Mouse (Mus musculus) ES-Bruce4 (cell line): Measurements from ENCODE around the gene March6. TPM values are rescaled to one million over a fixed set of nuclear protein-coding genes. Genes with fewer than 3 reads are reported as not detected.

ENCODE experiments used
- H3K27ac ChIP-seq: 2 replicates; pipeline ENCODE4 v1.5.1; 2012; ENCODE audit warnings: low read length, inconsistent platforms; ENCODE audit not compliant: insufficient read depth
- H3K27me3 ChIP-seq: 2 replicates; pipeline ENCODE4 v1.6.1; 2012; ENCODE audit warnings: mild to moderate bottlenecking, low read length, inconsistent platforms; ENCODE audit not compliant: control insufficient read depth, poor library complexity, insufficient read depth, severe bottlenecking
- H3K36me3 ChIP-seq: 2 replicates; pipeline ENCODE4 v1.6.1; 2012; ENCODE audit warnings: inconsistent platforms, mild to moderate bottlenecking, low read length, moderate library complexity; ENCODE audit not compliant: control insufficient read depth, poor library complexity, insufficient read depth, severe bottlenecking
- H3K4me1 ChIP-seq: one replicate; pipeline ENCODE4 v1.8.1; 2011; ENCODE audit warnings: low read length; ENCODE audit not compliant: control insufficient read depth, insufficient read depth
- H3K4me3 ChIP-seq: 2 replicates; pipeline ENCODE4 v1.5.1; 2011; ENCODE audit warnings: low read depth, mild to moderate bottlenecking, low read length
- H3K9ac ChIP-seq: 2 replicates; pipeline ENCODE4 v1.6.1; 2012; ENCODE audit warnings: low read depth, mild to moderate bottlenecking, inconsistent platforms; ENCODE audit not compliant: poor library complexity, severe bottlenecking
- H3K9me3 ChIP-seq: replicated peaks from 2 replicates; pipeline ENCODE4 v1.6.1; 2012; ENCODE audit warnings: mild to moderate bottlenecking, low read length, inconsistent platforms; ENCODE audit not compliant: control insufficient read depth, poor library complexity, insufficient read depth, severe bottlenecking
- CTCF ChIP-seq: IDR thresholded peaks from one replicate; pipeline ENCODE4 v1.8.1; 2011; ENCODE audit warnings: low read depth, low read length
- EP300 ChIP-seq: IDR thresholded peaks from 2 replicates; pipeline ENCODE4 v1.6.1; 2011; ENCODE audit warnings: low read depth, low read length; ENCODE audit not compliant: insufficient read depth
- POLR2A ChIP-seq: IDR thresholded peaks from one replicate; pipeline ENCODE4 v1.8.1; 2011; ENCODE audit warnings: low read length; ENCODE audit not compliant: insufficient read depth
- polyA plus RNA-seq: library from polyadenylated mRNA; stranded (reverse); fragments of >200 nt; gene quantifications from 2 replicates; pipeline ENCODE4 v1.2.4, GENCODE M21; 2011; ENCODE audit warnings: low read depth; ENCODE audit not compliant: missing spikeins, insufficient read depth, insufficient read length

The March6 gene
- polyA plus RNA-seq, 1 experiment: 54.0 TPM

DNA sequence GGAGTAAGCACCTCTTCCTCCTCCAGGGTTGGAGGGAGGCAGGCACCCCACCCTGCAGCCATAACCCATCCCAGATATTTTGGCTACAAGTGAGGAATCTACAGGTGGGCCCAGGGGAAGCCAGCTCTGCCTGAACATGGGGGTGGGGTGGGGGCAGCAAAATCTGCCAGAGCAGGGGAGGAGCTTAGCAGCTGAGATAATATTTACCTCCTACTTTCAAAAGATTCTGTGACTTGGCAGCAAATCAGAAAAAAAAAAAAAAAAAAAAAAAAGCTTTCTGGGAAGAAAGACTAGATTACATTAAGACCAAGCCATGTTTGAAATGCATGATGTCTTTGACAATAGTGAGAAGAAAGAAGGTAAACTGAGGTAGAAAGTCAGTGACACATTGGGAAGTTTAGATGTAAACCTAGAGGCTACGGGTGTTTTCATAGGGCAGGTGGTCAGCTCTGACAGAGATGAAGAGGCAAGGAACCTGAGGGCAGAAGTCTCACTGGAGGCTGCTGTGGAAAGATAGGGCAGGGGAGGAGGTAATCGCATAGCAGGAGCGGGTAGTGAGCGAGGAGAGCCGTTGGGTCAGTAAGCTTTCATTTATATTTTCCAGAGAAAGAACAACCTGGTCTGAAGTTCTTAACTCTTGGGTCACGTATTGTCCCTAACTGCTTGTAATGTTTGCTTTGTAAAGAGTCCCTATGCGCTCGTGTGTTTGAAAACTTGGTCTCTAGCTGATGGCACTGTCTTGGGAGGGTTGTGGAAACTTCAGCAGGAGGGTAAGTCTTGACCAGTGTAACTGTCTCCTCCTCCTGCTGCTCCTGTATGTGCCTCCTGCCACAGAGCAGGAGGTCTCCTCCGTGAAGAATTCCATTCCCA is 9.0 kb upstream of the March6 start:
- Histone ChIP-seq H3K36me3 (no peaks in the 10 kb centered on the region), H3K9me3 (no peaks in the 10 kb centered on the region), H3K4me1 (peaks cover 7% of the 10 kb centered on the region), H3K4me3 (no peak overlapping the region), H3K27me3 (no peaks in the 10 kb centered on the region), H3K27ac (no peak overlapping the region), H3K9ac (no peak overlapping the region)
- TF ChIP-seq CTCF: no peak

DNA sequence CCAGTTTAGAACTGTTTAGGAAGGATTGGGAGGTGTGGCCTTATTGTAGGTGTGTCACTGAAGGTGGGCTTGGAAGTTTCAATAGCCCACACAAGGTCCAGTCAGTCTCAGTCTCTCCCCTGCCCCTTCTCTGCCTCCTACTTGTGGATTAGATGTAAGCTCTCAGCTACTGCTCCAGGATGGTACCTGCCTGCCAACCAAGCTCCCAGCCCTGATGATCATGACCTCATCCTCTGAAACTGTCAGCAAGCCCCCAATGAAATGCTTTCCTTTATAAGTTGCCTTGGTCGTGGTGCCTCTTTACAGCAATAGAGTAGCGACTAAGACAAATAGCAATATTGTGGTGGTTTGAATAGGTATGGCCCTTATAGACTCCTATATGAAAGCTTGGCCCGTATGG is 7.5 kb upstream of the March6 start:
- no peak overlapping the region for H3K27ac ChIP-seq
- no peak overlapping the region for H3K9ac ChIP-seq
- H3K4me3 ChIP-seq: no peak overlapping the region
- TF ChIP-seq EP300 (no peak), CTCF (no peak), POLR2A (no peak)
- no peaks in the 10 kb centered on the region for H3K36me3 ChIP-seq
- H3K9me3 ChIP-seq: no peaks in the 10 kb centered on the region
- peaks cover 7% of the 10 kb centered on the region for H3K4me1 ChIP-seq
- H3K27me3 ChIP-seq: no peaks in the 10 kb centered on the region

DNA sequence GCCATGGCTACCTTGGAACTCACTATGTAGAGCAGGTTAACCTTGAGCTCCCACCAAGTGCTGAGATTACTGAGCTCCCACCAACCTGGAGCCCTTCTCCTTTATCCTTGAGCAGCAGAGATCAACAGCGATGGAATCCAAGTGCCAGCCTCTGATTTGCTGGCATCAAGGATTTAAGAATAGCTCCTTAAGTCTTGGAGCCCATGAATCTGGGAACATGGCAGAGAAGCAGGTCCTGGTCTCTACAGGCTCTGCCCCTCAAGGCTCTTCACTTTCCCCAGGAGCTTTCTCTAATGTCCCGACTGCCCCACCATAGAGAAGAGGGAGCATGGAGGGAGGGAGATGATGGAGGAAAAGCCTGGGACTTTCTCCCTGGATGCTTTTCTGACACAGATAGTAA is 6.9 kb upstream of the March6 start:
- Histone ChIP-seq H3K27me3 (no peaks in the 10 kb centered on the region), H3K36me3 (no peaks in the 10 kb centered on the region), H3K4me1 (peaks cover 7% of the 10 kb centered on the region), H3K9ac (no peak overlapping the region), H3K27ac (no peak overlapping the region), H3K4me3 (no peak overlapping the region), H3K9me3 (no peaks in the 10 kb centered on the region)
- TF ChIP-seq EP300 (no peak), POLR2A (no peak), CTCF (no peak)

DNA sequence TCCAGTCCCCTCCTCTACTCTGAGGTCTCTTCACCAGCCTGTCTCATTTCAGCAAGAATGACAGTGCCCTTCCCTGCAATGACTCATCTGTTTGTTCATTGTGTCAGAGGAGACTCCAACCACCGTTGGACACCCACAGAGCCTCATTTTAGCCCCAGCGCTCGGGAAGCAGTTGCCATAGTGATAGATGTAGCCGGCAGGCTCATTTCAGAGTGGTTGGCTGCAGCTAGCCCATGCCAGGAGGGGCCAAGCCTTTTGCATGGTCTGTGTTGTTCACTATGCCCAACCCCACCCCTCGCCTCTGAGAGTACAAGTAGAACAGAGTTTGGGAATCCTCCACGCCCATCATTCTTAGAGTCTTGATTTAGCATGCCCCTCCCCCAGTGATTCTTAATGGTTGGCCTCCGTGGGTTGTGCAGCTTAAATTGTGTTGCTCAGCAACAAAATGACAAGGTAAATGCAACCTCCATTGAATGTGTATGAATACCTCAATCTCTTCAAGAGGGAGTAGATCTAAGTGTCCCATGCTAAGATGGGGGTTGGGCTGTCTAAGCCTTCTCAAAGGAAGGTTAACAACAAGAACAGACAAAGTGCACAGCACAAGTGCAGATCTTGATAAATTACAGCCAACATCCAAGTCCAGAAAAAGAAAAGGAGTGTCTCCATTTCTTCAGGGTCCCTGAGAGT is 5.3 kb upstream of the March6 start:
- TF ChIP-seq EP300 (peak; percentile 41; the same call in 1 of the 2 replicates), CTCF (no peak)
- H3K9ac ChIP-seq: no peak overlapping the region
- peak overlapping the region; percentile 71 for H3K27ac ChIP-seq
- no peaks in the 10 kb centered on the region for H3K36me3 ChIP-seq
- H3K4me3 ChIP-seq: no peak overlapping the region
- H3K27me3 ChIP-seq: no peaks in the 10 kb centered on the region
- peaks cover 7% of the 10 kb centered on the region for H3K4me1 ChIP-seq
- H3K9me3 ChIP-seq: no peaks in the 10 kb centered on the region

GRCm38 (mm10) chr15:31535259-31535855 is 4.5 kb upstream of the March6 start:
- Histone ChIP-seq H3K9me3 (no peaks in the 10 kb centered on the region), H3K4me3 (no peak overlapping the region), H3K36me3 (no peaks in the 10 kb centered on the region), H3K27ac (peak overlapping the region; percentile 42), H3K9ac (no peak overlapping the region), H3K27me3 (no peaks in the 10 kb centered on the region), H3K4me1 (peaks cover 7% of the 10 kb centered on the region)
- TF ChIP-seq POLR2A (no peak), CTCF (no peak), EP300 (no peak)
